Mouse (Mus musculus): ENCODE results near the gene Smad9.

- TF ChIP-seq CTCF (IDR thresholded peaks at IDR 0.05; ENCODE audit: borderline replicate concordance, extremely low read depth, insufficient read depth, insufficient read length) = no peak
- no peak for TF ChIP-seq POLR2A (IDR thresholded peaks at IDR 0.05; ENCODE audit: borderline replicate concordance, extremely low read depth, insufficient read depth, insufficient read length, poor library complexity, severe bottlenecking)
Observed at GRCm38 (mm10) chr3:54725344-54725743, 30.0 kb upstream of the Smad9 start.
